Mouse (Mus musculus) Patski (cell line): ENCODE results near the gene Fam76a. TPM values are rescaled to one million over a fixed set of nuclear protein-coding genes. Genes with fewer than 3 reads are reported as not detected.

Experiments
- ATAC-seq: fragments of 100-300 bp; one replicate; pipeline ENCODE4 v1.8.0; 2021
- CTCF ChIA-PET: fragments of 350-600 bp; sonication (Branson Sonifier 250); formaldehyde crosslinking; loops from one replicate; lab custom pipeline; 2022; ENCODE audit warnings: inconsistent platforms; lab: Charles Lee
- POLR2A ChIA-PET: fragments of 350-600 bp; sonication (Branson Sonifier 250); formaldehyde crosslinking; loops from one replicate; lab custom pipeline; 2022; ENCODE audit warnings: antibody characterized with exemption, inconsistent platforms; lab: Charles Lee
- DNase-seq: peaks from one replicate; pipeline ENCODE4 v3.0.0-alpha.2; 2011; ENCODE audit warnings: low read depth, low spot score
- H3K27me3 ChIP-seq: fragments of 371-371 bp; one replicate; pipeline ENCODE4 v1.5.1; 2021
- CTCF ChIP-seq: fragments of 100-300 bp; IDR thresholded peaks from one replicate; pipeline ENCODE4 v1.5.1; 2021
- in situ Hi-C: fragments of 300-500 bp; cut with MboI; formaldehyde crosslinking; loops from 3 replicates; pipeline ENCODE4 v1.11.1; 2018; ENCODE audit warnings: low pct_unique_long_range_greater_than_20kb, mixed read lengths
- polyA plus RNA-seq: library from polyadenylated mRNA; unstranded; gene quantifications from one replicate; pipeline ENCODE4 v1.2.3, GENCODE M21; 2021

Fam76a gene
- polyA plus RNA-seq, 1 experiment from 2014 or later = 25.4 TPM

DNA sequence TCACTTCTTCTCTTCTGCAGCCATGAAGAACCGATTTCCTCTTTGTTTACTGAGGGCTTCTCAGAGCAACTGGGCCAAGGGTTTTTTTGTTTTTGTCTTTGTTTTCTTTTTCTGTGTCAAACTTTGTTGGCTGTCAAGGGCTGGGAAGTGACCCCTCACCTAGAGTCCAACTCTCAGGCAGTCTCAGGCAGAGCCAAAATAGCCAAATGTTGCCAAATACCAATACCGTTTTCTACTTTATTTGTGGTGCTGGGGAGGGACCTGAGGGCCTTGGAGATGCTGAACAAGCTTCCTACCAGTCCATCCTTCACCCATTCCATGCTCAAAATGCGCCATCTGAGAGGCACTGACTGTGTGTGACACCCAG, 37.3 kb upstream of the Fam76a start:
- no peak for DNase-seq
- CTCF ChIA-PET = no interaction called here
- no peak for TF ChIP-seq CTCF

DNA sequence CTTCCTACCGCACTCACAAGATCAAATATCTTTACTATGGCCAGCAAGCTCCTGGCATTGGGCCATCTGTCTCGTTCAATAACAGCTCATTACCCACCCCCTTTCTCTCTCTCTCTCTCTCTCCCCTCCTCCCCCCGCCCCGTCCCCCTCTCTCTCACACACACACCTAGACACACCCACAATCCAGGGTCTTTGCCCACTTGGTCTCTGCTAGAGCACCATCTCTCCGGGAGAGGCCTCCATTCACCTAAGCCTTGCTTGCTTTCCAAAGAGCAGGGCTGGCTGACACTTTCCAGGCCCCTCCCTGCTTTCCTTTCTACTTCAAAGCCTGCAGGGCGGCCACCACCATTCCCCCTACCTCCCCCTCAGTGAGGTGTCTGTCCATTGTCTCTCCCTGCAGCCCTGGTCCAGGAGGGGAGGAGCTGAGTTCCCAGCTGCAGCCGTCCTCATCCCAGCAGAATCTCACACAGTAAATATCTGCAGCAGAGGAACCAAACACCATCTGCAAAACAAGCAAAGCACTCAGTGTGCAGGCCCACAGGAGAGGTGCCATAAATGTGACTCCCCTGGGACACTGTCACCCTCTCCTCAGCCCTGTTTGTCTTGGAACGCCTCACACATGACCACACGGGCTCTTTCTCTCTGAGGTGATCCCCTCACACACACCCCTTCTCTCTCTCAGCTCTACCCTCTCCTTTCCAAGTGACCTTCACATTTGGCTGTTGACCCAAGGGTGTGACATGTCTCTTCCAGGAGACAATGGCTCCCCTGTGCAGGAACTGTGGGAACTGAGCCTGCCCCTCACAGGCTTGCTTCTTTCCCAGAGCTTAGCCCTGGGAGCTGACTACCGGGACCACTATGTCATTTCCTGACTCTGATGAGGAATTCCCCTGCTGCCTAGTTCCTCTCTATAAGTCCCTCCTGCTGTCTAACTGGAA, 36.7 kb upstream of the Fam76a start:
- ChIA-PET CTCF (no interaction called here), POLR2A (interaction anchor here (1.0 kb wide), 1 partner anchor 14 kb away, joined by 3 read pairs; no protein-coding TSS in a partner anchor)
- H3K27me3 ChIP-seq = no peaks in the 10 kb centered on the region
- no peak for ATAC-seq
- DNase-seq = no peak
- no peak for TF ChIP-seq CTCF
- in situ Hi-C loops = no loop called here

More for the DNA sequence above, 37.3 kb upstream of the Fam76a start:
- no peaks in the 10 kb centered on the region for H3K27me3 ChIP-seq
- no peak for ATAC-seq
- in situ Hi-C loops = no loop called here
- POLR2A ChIA-PET = interaction anchor here (1.0 kb wide), 1 partner anchor 15 kb away, joined by 3 read pairs; no protein-coding TSS in a partner anchor

DNA sequence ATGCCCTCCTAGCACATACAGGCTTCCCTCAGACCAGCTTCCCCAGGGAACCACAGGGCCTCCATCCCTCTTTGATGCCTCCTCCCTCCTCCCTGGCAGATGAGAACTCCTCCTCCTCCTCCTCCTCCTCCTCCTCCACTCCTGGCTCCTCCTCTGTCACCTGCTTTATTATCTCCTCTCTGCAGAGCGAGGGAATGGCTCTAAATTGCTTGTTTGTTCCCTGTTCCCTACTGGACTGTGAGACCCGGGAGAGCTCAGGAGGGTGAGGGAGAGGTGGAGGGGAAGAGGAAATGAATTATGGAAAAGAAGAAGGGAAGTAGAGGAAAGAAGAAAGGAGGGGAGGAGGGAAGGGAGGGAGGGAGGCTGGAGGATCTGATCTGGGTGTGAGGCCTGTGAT, 33.0 kb upstream of the Fam76a start:
- H3K27me3 ChIP-seq = no peaks in the 10 kb centered on the region
- ChIA-PET CTCF (no interaction called here), POLR2A (no interaction called here)
- TF ChIP-seq CTCF = no peak
- in situ Hi-C loops = no loop called here
- DNase-seq (no peak), ATAC-seq (no peak)

DNA sequence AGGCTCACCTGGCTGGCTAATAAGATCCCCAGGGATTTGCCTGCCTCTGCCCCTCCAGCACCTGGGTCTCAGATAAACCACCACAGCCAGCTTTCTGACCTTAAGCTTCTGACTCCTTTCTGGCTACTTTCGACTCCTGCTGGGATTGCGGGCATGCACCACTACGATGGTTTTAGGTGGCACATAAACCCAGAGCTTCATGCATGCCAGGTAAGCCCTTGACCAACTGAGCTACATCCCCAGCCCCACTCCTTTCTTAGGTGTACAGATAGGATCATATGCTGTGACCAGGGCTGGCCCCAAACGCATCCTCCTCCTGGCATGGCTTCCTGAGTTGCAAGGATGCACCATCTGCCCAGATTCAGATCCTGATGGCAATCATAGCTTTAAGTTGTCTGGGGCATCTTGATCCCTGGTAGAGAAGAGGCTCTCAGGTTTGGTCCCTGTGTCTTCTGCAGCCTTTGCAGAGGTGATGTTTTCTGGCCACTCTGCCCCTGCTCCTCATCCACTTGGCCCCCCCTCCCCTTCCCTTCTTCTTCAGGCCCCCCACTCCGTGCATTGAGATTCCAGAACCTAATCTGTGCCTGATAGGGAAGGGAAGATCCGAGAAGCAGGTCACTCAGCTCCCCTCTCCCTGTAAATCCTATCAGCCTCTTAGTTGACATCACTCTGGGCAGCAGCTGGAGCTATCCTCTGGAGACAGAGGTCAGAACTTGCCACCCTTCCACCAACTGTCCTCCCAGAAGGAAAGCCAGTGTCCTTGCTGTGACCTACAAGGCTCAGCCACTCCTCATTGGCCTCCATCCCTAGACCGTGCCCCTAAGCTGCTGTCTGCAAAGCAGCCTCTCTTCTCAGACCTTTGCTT, 32.4 kb upstream of the Fam76a start:
- in situ Hi-C loops = no loop called here
- no peak for TF ChIP-seq CTCF
- CTCF ChIA-PET = no interaction called here
- DNase-seq (no peak), ATAC-seq (no peak)
- H3K27me3 ChIP-seq = no peaks in the 10 kb centered on the region
- POLR2A ChIA-PET = no interaction called here

DNA sequence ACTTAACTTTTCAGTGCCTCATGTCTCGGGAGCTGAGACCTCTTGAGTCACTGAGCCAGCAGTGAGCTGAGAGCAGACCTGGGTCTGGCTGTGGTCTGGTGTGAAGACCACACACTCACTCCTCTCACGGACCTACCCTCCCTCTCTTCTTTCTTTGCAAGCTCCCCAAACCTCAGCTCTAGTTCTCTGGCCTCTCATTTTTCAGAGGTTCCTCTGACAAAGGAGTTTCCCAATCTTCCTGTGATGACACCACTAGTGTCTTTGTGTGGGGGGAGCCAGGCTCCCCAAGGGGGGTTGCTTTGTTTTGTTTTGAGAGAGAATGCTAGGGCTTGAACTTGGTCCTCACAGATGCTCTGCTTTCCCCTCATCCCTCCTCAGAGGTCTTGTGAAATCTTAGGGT, 28.6 kb upstream of the Fam76a start:
- in situ Hi-C loops = no loop called here
- TF ChIP-seq CTCF = no peak
- H3K27me3 ChIP-seq = no peaks in the 10 kb centered on the region
- DNase-seq = no peak
- POLR2A ChIA-PET = interaction anchor here (1.7 kb wide), 1 partner anchor 54 kb away, joined by 4 read pairs; no protein-coding TSS in a partner anchor
- CTCF ChIA-PET = interaction anchor here (1.2 kb wide), 1 partner anchor 21 kb away, joined by 3 read pairs; no protein-coding TSS in a partner anchor
- ATAC-seq = no peak

DNA sequence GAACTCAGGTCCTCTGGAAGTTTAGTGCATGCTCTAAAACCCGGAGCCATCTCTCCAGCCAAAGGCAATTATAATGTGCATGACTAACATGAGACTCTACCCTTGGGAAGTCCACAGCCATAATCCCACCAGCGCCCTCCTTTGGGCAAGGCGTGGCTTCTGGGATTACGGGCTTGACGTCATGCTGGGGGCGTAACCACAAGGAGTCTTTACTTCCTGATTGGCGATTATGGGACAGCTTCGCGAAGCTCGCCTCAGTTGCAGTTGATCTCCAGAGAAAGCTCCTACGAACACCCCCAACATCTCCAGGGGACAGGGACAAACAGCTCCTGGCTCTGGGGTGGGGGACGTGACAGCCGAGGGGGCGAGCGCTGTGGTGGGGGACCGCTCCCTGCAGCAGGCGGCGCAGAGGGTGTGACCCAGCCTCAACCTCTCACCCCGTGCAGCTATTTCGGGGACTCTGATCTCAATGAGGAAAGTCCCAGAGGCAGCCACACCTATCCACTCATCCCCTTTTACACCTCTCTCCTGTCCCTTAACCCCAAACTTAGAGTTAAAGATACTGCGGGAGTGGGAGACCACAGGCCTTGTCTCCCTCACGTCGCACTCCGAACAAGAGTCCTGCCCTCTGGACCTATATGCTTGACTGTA, 27.6 kb upstream of the Fam76a start:
- ATAC-seq (no peak), DNase-seq (no peak)
- ChIA-PET CTCF (no interaction called here), POLR2A (no interaction called here)
- H3K27me3 ChIP-seq = no peaks in the 10 kb centered on the region
- in situ Hi-C loops = loop anchor here (5.0 to 10.0 kb wide), 2 partner anchors 52 to 265 kb away; partner anchors contain the start of genes Cd164l2 and Gpr3
- TF ChIP-seq CTCF = no peak

DNA sequence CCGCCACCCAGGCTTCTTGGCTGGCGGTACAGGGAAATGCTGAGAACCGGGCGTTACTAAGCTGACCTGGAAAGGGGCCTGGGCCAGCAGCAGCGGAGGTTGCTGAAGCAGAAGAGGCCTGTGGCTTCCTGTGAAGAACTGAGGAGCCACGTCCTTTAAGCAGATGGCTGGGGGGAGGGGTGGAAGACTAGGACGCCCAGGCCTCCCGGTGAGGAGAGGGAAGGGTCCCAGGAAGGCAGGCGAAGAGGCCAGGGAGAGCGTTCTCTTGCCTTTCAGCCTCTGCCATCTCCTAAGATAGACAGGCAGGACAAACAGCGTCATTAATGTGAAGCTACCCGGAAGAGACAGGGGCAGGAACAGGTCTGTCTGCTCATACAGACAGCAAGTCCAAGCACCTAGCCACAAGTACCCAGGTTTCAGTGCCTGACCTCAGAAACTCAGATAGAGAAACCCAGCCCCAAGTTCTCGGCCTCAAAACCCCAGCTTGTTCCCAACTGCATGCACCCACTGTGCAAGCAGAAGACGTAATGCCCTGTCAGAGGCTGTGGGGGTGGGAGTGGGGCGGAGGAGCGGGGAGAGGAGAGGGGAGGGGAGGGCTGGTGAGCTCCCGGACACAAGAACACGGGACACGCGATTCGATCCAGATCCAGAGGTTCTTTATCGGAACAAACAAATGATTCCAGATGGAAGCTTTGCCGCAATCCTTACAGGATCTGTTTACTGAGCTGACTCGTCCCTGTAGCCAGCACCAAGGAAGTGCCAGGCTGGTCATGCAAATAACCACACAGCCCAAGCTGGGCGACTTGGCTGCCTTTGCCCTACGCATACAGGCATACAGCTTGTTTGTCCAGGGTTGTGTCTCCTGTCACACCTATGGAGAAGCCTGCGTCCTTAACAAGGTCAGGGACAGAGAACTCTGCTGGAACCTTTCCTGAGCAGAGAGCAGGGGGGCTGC, 24.0 kb upstream of the Fam76a start:
- POLR2A ChIA-PET = interaction anchor here (0.6 to 1.3 kb wide), 2 partner anchors 58 to 59 kb away, joined by 3 read pairs; no protein-coding TSS in a partner anchor
- in situ Hi-C loops = loop anchor here (5.0 to 10.0 kb wide), 2 partner anchors 56 to 268 kb away; partner anchors contain the start of genes Cd164l2 and Gpr3
- DNase-seq (no peak), ATAC-seq (no peak)
- TF ChIP-seq CTCF = no peak
- no peaks in the 10 kb centered on the region for H3K27me3 ChIP-seq
- CTCF ChIA-PET = interaction anchor here (0.6 to 5.5 kb wide), 6 partner anchors 10 to 309 kb away, joined by 3 to 84 read pairs (median 6); no protein-coding TSS in a partner anchor

DNA sequence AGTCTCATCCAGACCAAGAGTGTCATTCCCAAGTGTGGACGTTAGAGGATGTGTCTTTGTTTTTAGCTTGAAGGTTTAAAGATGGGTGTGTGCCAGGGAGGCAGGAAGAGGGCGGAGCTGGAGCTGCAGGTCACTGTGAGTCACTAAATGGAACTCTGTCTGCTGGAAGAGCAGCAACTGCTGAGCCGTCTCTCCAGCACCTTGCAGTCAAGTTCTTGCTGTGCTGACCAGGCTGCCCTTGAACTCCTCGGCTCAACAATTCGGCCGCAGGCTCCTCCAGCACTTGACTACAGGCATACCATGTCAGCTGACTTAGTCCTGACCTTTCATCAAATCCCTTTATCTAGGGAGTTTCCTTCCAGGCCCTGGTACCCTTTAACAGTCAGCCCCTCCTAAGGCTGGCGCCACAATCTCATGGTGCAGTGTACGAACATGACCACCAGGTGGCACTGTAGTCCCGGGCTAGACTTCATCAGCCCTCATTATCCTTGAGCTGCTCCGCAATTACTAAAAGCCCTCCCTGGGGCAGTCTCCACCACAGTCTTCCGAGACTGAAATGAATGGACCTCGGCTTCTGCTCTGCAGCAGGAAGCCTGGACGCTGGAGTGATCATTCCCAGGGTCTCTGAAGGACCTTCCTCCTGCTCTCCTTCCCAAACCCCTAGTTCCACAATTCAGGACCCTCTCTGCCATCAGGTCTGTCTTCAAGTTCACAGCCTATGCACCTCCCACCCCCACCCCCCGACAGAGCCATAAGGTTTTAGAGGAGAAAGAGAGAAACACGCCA, 23.1 kb upstream of the Fam76a start:
- CTCF ChIA-PET = interaction anchor here (0.6 to 5.5 kb wide), 10 partner anchors 9 to 351 kb away, joined by 3 to 84 read pairs (median 4); no protein-coding TSS in a partner anchor
- peak; percentile 46 for DNase-seq
- POLR2A ChIA-PET = interaction anchor here (0.6 to 1.2 kb wide), 4 partner anchors 14 to 60 kb away, joined by 3 read pairs; no protein-coding TSS in a partner anchor
- TF ChIP-seq CTCF = peak; percentile 92
- peak; percentile 50 for ATAC-seq
- no peaks in the 10 kb centered on the region for H3K27me3 ChIP-seq
- in situ Hi-C loops = loop anchor here (5.0 to 10.0 kb wide), 2 partner anchors 57 to 269 kb away; partner anchors contain the start of genes Cd164l2 and Gpr3
